Mouse (Mus musculus) forebrain, embryonic 16.5 days (tissue): ENCODE measurements at regions not wholly inside any gene's neighbourhood (a gene's known extent, or its start where the extent isn't known, plus 50 kb on each side); places are given as distances from the start of the nearest gene placed in this dataset.

Experiments used
- ATAC-seq: fragments of 200-750 bp; cut with Nextera tagmentation; 2 replicates; pipeline ENCODE4 v1.8.0; 2017; ENCODE audit warnings: mild to moderate bottlenecking, moderate library complexity
- H3K27ac ChIP-seq: fragments of 300-500 bp; sonication (generic); 2 replicates; pipeline ENCODE4 v1.5.1; 2014; ENCODE audit warnings: low read length, control low read depth
- H3K27me3 ChIP-seq: fragments of 300-500 bp; sonication (generic); replicated peaks from 2 replicates; pipeline ENCODE4 v1.6.1; 2014; ENCODE audit warnings: low read length; ENCODE audit not compliant: control insufficient read depth, insufficient read depth
- H3K36me3 ChIP-seq: fragments of 300-500 bp; sonication (generic); 2 replicates; pipeline ENCODE4 v1.6.1; 2014; ENCODE audit not compliant: control insufficient read depth, insufficient read depth
- H3K4me1 ChIP-seq: fragments of 300-500 bp; sonication (generic); replicated peaks from 2 replicates; pipeline ENCODE4 v1.6.1; 2014; ENCODE audit warnings: low read length; ENCODE audit not compliant: control insufficient read depth, insufficient read depth
- H3K4me2 ChIP-seq: fragments of 300-500 bp; sonication (generic); 2 replicates; pipeline ENCODE4 v1.6.1; 2014; ENCODE audit warnings: mild to moderate bottlenecking, low read length, control low read depth
- H3K4me3 ChIP-seq: fragments of 300-500 bp; sonication (generic); replicated peaks from 2 replicates; pipeline ENCODE4 v1.5.1; 2014; ENCODE audit warnings: mild to moderate bottlenecking, low read length, control low read depth
- H3K9ac ChIP-seq: fragments of 300-500 bp; sonication (generic); replicated peaks from 2 replicates; pipeline ENCODE4 v1.6.1; 2014; ENCODE audit warnings: low read depth, low read length, control low read depth
- H3K9me3 ChIP-seq: fragments of 300-500 bp; sonication (generic); 2 replicates; pipeline ENCODE4 v1.6.1; 2016; ENCODE audit warnings: low read length; ENCODE audit not compliant: control insufficient read depth
- WGBS: fragments of 180-500 bp; shearing (Covaris S2); extraction: QIAGEN DNeasy Blood & Tissue Kit; methylation state at CpG from one replicate; pipeline ENCODE4 v1.1.7; 2014; 5-methylcytosine and 5-hydroxymethylcytosine counted together

- Histone ChIP-seq H3K4me1 (peaks cover 15% of the 10 kb centered on the region), H3K27ac (no peak overlapping the region), H3K36me3 (no peaks in the 10 kb centered on the region), H3K4me3 (no peak overlapping the region), H3K9ac (no peak overlapping the region), H3K4me2 (no peak overlapping the region), H3K9me3 (no peaks in the 10 kb centered on the region), H3K27me3 (no peaks in the 10 kb centered on the region)
- WGBS: 57% methylated on average over 1 of the region's 1 CpGs
- no peak for ATAC-seq
Observed at GRCm38 (mm10) chr4:96973804-96974203, 188.8 kb upstream of the Gm12695 start.

- no peak overlapping the region for H3K9ac ChIP-seq
- 22% methylated on average over 5 of the region's 5 CpGs for WGBS
- no peaks in the 10 kb centered on the region for H3K27me3 ChIP-seq
- no peaks in the 10 kb centered on the region for H3K9me3 ChIP-seq
- H3K4me3 ChIP-seq: no peak overlapping the region
- 0 out of 2 replicates have a peak overlapping the region, but pooled peaks have one; percentile 22 for H3K4me2 ChIP-seq
- H3K4me1 ChIP-seq: peaks cover 12% of the 10 kb centered on the region
- peak overlapping the region; percentile 87 for H3K27ac ChIP-seq
- no peaks in the 10 kb centered on the region for H3K36me3 ChIP-seq
- peak; percentile 84 for ATAC-seq
Observed at GRCm38 (mm10) chr4:96969199-96969598, 184.2 kb upstream of the Gm12695 start.

- Histone ChIP-seq H3K9me3 (no peaks in the 10 kb centered on the region), H3K36me3 (no peaks in the 10 kb centered on the region), H3K27ac (peak overlapping the region; percentile 87), H3K27me3 (no peaks in the 10 kb centered on the region), H3K4me3 (no peak overlapping the region), H3K9ac (no peak overlapping the region), H3K4me1 (peaks cover 12% of the 10 kb centered on the region), H3K4me2 (no peak overlapping the region)
- 22% methylated on average over 10 of the region's 10 CpGs for WGBS
- ATAC-seq: peak; percentile 95
Observed at GRCm38 (mm10) chr4:96968545-96969164, 183.7 kb upstream of the Gm12695 start.
